Mouse (Mus musculus) CD4-positive helper T cell, adult 2 months (primary cell): ENCODE measurements around the gene Dgki.

Experiments used
- DNase-seq: peaks from one replicate; pipeline ENCODE4 v3.0.0-alpha.2; 2012; ENCODE audit warnings: low read depth, missing footprints, low spot score

Gene Dgki

GRCm38 (mm10) chr6:37026343-37027243 lies 273.4 kb downstream of the Dgki start:
- DNase-seq = no peak

DNA sequence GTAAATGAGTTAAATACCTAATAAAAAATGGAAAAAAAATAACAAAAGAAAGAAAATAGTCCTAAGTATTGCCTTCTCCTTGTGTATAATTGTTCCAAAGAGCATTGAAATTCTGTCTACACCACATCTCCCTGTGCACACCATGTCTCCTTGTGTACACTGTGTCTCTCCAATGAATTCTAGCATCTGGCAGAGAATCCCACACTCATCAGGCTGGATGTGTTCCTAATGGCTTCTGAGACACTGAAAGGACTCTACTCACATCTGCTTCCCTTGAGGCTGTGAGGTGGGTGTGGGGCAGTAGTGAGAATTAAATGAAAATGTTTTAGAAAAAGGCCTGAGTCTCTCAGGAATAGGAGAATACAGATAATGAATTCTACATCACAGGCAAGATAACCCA lies 283.9 kb downstream of the Dgki start:
- no peak for DNase-seq

DNA sequence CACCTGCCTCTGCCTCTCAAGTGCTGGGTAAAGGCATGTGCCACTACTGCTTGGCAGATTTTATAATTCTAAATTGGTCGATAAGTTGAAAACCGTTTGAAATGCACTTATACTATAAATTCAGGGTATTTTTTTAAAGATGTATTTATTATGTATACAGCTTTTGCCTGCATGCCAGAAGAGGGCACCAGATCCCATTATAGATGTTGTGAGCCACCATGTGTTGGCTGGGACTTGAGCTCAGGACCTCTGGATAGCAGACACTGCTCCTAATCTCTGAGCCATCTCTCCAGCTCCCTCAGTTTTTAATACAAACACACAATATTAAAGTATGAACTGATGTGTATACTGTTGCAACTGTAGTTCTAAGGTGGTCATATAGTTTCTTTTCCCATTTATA lies 288.4 kb downstream of the Dgki start:
- no peak for DNase-seq

GRCm38 (mm10) chr6:37007573-37007972 lies 292.4 kb downstream of the Dgki start:
- DNase-seq = no peak

DNA sequence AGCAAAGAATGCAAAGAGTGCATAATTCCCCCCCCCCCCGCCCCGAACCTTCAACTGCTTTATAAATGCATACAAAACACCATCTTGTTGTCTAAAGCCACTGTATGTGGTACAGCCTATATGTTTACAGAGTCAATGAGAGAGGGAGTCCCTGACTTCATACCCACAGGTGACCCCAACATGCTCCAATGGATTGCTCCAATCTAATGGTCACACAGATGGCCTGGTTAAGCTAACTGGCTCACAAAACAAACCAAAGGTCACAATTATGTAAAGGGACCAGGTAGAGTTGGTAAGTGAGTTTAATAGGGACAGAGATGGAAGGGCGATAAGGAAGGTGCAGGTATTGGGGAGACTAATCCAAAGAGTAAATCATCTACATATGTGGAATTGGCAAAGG lies 295.1 kb downstream of the Dgki start:
- DNase-seq = no peak

GRCm38 (mm10) chr6:37003235-37003634 lies 296.7 kb downstream of the Dgki start:
- no peak for DNase-seq

- DNase-seq = no peak
These were observed 301.0 kb downstream of the Dgki start for GRCm38 (mm10) chr6:36998942-36999341.

DNA sequence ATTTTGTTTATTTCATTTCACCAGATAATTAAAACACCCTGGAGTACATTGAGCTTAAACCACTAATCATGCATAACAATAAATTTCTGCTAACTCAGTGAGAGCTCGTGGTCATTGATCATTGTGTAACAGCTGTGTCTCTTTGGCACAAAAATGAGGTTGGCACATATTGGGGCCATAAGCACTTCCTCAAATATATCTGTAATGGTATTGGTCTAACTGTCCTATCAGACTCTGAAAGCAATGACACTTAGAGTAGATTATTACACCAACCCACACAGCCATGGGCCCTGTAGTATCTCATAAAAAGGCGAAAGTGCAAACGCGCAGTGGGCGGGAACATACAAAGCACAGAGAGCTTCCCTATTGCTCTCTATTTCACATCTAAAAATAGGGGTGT lies 305.7 kb downstream of the Dgki start:
- DNase-seq = no peak

- DNase-seq = no peak
These were observed 309.8 kb downstream of the Dgki start for GRCm38 (mm10) chr6:36990186-36990585.

GRCm38 (mm10) chr6:36988800-36989199 lies 311.2 kb downstream of the Dgki start:
- DNase-seq = no peak

- DNase-seq = no peak
These were observed 318.3 kb downstream of the Dgki start for GRCm38 (mm10) chr6:36981646-36982045.

GRCm38 (mm10) chr6:36980475-36980874 lies 319.5 kb downstream of the Dgki start:
- DNase-seq = no peak

DNA sequence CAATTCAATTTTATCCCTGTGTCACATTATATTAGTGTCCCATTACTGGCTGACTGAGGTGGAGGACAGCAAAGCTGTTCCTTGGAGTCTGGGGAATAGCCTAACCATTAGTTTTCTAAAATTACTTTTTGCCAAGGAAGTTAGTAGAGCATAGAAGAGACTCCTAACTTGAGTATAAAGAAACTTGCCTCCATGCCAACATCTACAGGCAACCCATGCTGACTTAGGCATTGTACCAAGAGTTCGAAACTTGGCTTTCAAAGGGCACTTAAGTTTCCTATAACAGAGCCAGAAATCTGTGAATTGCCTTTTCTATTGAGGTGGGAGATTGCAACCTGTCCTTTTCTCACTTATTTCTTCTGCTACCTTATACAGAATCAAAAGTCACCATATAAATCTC lies 321.8 kb downstream of the Dgki start:
- DNase-seq = no peak

DNA sequence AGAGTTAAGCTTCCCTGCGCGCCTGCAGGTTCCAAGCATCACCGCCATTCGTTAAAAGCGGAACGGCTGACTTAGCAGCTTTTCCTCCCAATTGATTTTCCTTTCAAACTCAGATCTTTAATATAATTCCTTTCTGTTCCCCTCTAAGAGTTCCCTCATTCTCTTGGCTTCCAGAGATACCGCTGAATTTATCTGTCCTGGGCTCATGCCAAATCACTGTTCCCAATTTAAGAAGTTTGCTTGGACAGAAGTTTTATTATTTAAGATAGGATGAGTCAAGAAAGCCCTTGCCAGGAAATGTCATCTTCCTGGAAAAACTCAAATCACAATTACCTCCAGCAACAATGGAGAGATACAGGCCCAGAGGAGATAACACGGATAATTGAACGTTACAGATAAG lies 326.9 kb downstream of the Dgki start:
- DNase-seq = no peak

GRCm38 (mm10) chr6:36972494-36972893 lies 327.5 kb downstream of the Dgki start:
- DNase-seq = no peak

DNA sequence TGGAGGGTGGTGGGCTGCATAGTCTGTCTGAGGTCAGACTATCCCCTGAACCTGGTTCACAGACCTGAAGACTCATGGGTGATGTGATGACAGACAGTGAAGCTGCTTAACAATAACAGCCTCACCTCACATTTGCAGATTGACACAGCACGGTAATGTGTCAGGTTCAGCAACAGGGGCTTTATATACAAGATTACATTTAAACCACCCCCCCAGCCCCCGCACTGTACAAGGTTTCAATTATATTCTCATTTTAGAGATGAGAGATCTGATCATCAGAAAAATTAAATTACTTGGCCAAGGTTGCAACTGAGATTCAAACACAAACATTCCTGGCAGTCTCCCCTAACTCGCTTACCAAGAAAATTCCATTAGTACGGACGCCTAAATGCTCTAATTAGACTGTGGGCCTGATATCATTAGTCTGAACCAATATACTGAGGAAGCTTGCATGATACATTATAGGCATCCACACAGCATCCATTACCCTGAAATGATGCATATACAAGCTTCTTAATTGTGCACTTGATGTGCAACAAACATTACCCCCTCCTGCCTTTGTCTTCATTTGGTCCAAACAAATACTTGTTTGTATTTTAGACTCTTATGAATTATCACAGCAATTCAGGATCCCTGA lies 330.6 kb downstream of the Dgki start:
- DNase-seq = no peak

DNA sequence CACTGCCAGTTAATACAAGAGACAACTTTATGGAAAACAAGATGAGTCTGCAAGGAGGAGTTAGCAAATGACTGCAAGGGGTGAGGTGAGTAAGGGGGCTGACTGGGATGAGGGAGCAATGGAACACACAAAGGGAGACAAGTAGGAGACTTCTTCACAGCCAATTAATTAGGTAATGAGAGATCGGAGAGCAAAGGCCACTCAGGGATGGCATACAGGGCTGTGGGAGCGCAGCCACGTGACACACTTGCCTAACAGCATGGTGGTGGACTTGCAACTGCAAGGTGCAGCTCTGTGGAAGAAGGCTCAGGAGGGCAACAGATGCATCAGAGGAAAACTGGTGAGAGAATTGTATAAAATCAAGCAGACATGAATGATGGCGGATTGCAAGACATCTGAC lies 339.3 kb downstream of the Dgki start:
- DNase-seq = no peak

DNA sequence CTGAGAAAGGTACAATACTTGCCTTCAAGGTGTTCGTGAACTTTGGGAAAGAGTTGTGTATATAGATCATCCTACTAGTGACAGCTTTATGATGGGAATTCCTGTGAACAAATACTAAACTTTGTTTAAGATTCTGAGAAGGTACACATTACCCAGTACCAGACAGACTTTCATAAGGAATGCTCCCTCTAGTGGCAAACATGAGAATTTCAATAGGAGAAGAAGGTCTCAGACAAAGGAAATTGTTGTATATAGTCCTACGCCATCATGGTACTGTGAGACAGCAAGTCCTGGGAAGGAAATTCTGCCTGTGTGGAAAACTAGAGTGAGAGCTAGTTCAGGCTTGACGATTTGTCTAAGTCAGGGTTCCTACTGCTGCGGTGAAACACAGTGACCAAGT lies 344.7 kb downstream of the Dgki start:
- DNase-seq = no peak

DNA sequence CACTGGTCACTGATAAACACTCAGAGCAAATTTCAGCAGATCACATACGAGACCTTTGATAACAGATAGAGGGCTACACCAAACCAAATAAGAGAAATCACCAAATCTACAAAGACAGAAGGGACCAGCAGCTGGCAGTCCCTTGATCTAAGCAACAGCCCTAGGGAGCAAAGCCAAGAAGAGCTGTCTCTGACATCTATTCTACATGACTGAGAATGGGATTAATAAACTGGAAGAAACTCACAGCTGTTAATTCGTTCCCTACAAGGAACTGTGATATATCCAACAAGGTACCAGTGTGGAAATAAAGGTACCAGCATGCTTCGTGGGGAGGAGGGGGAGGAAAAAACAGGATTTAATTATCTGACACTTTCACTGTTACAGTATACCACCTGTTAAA lies 349.3 kb downstream of the Dgki start:
- DNase-seq = no peak

DNA sequence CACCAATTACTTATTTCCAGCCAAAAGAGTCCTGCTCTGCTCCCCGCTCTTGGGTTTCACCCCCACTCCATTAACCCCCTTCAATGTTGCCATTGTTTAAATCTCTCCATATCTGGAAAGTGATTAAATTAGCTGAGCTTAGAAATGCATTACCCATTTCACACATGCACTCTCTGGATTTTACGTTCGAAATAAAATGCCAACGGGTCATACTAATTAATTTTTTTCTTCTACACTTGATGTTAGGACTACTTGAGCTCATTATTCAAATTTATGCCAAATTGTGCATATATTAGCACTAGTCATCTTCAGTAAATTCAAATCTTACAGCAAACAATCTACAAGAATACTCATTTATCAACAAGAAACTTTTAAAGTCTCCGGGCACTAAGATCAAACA lies 352.1 kb downstream of the Dgki start:
- DNase-seq = no peak

- no peak for DNase-seq
These were observed 362.5 kb downstream of the Dgki start for GRCm38 (mm10) chr6:36937527-36937926.

DNA sequence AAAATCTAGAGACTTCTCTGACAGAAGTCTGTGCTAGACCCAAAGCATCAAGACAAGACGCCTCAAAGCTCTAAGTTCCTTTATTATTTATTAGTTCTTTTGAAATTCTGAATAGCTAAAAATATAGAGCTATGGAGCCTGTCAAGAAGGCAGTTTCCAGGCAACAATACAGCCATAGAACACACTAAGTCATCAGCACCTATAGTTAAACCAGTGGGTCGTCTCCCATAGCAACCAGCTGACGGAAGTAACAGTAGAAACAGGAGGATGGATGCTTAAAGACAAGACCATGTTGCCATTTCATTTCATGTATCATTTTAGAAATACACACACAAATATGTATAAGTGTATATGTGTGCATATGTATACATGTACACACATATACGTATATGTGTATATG lies 363.2 kb downstream of the Dgki start:
- no peak for DNase-seq

DNA sequence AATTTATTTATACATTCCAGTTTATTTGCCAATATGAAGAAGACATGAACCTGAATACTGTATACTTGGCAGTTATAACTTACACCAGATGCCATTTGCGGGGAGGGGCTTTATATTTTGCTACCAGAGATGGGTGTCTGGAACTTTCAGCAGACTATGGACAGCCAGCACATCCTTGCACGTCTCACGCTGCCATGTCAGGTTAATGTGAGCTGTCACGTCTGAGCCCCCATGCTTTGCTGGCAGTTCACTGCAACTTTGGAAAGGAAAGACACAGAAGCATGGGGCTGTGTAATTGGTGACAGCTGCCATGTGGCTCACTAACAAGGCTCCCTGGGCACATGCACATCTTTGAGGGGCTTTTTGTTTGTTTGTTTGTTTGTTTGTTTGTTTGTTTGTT lies 368.5 kb downstream of the Dgki start:
- no peak for DNase-seq
